Mouse (Mus musculus) cerebellum, adult 18-20 months (tissue): ENCODE data around the gene Tex44.

ENCODE experiments used
- DNase-seq, 2 experiments: peaks; one replicate each; pipeline ENCODE4 v3.0.0; 2021

The Tex44 gene

GRCm38 (mm10) chr1:86426128-86426527 lies at the start of gene Tex44, which contains the start of gene Nmur1:
Tex44 (plus strand) TSS chr1:86426329.
Nmur1 (minus strand) TSS chr1:86426228.
- DNase-seq: no peak

GRCm38 (mm10) chr1:86376354-86376753 lies 49.8 kb upstream of the Tex44 start:
- no peak for DNase-seq

GRCm38 (mm10) chr1:86378662-86379061 lies 47.5 kb upstream of the Tex44 start:
- no peak for DNase-seq

GRCm38 (mm10) chr1:86379161-86379569 lies 47.0 kb upstream of the Tex44 start:
- no peak for DNase-seq

- DNase-seq: peak; percentile 32 to 52
These were observed 45.1 kb upstream of the Tex44 start for GRCm38 (mm10) chr1:86381027-86381426.

- peak; percentile 69 to 76 for DNase-seq
These were observed 36.9 kb upstream of the Tex44 start for GRCm38 (mm10) chr1:86389230-86389629.

GRCm38 (mm10) chr1:86391425-86391824 lies 34.7 kb upstream of the Tex44 start:
- DNase-seq: peak; percentile 21 to 29

- no peak for DNase-seq
These were observed 32.9 kb upstream of the Tex44 start for GRCm38 (mm10) chr1:86393219-86393618.

GRCm38 (mm10) chr1:86394246-86394645 lies 31.9 kb upstream of the Tex44 start:
- no peak for DNase-seq

GRCm38 (mm10) chr1:86395897-86396296 lies 30.2 kb upstream of the Tex44 start:
- DNase-seq: no peak

- DNase-seq: no peak
These were observed 28.5 kb upstream of the Tex44 start for GRCm38 (mm10) chr1:86397621-86398020.

GRCm38 (mm10) chr1:86398222-86398621 lies 27.9 kb upstream of the Tex44 start:
- DNase-seq: no peak

GRCm38 (mm10) chr1:86399322-86399721 lies 26.8 kb upstream of the Tex44 start:
- no peak for DNase-seq

- DNase-seq: no peak
These were observed 25.9 kb upstream of the Tex44 start for GRCm38 (mm10) chr1:86400096-86400754.

- DNase-seq: no peak
These were observed 21.3 kb upstream of the Tex44 start for GRCm38 (mm10) chr1:86404834-86405233.

GRCm38 (mm10) chr1:86406313-86406712 lies 19.8 kb upstream of the Tex44 start:
- DNase-seq: no peak

GRCm38 (mm10) chr1:86406914-86407313 lies 19.2 kb upstream of the Tex44 start:
- DNase-seq: no peak

GRCm38 (mm10) chr1:86408515-86408914 lies 17.6 kb upstream of the Tex44 start:
- no peak for DNase-seq

GRCm38 (mm10) chr1:86409476-86409875 lies 16.7 kb upstream of the Tex44 start:
- DNase-seq: no peak

GRCm38 (mm10) chr1:86414715-86415114 lies 11.4 kb upstream of the Tex44 start:
- DNase-seq: no peak

- DNase-seq: no peak
These were observed 11.0 kb upstream of the Tex44 start for GRCm38 (mm10) chr1:86415144-86415543.

- DNase-seq: no peak
These were observed 10.4 kb upstream of the Tex44 start for GRCm38 (mm10) chr1:86415612-86416184.

GRCm38 (mm10) chr1:86416321-86416720 lies 9.8 kb upstream of the Tex44 start:
- peak; percentile 26 to 38 for DNase-seq

- no peak for DNase-seq
These were observed 5.1 kb upstream of the Tex44 start for GRCm38 (mm10) chr1:86421007-86421406.

GRCm38 (mm10) chr1:86423879-86424278 lies 2.2 kb upstream of the Tex44 start:
- no peak for DNase-seq
